Mouse (Mus musculus): ENCODE data around the gene Calhm3.

Calhm3 gene

DNA sequence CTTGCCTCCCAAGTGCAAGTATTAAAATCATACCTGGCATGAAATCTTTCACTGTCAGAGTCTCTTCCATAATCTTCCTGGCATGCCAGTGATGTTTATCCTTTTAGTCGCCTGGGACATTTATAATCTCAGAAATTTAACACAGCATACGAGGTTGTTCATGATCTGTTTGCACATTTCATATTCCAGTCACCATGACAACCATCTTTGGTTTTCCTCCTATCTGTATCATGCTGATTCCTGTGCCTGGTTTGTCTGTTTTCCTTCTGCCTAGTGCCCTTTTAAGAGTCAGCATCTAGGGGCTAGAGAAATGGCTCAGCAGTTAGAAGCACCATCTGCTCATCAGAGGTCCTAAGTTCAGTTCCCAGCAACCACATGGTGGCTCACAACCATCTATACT is 38.9 kb downstream of the Calhm3 start:
- no peak for DNase-seq (ENCODE audit: low spot score in 2 of 2)

- no peak for DNase-seq (ENCODE audit: low spot score in 2 of 2)
Observed at GRCm38 (mm10) chr19:47104641-47105271, 52.8 kb downstream of the Calhm3 start.
